Mouse (Mus musculus) retina, postnatal 7 days (tissue): ENCODE results near the gene Usp12.

ENCODE experiments used
- DNase-seq: peaks from one replicate; pipeline ENCODE4 v3.0.0-alpha.2; 2012; ENCODE audit warnings: low read depth, low spot score

Usp12 gene

GRCm38 (mm10) chr5:146695543-146695942 is 99.3 kb downstream of the Usp12 start:
- DNase-seq: no peak

GRCm38 (mm10) chr5:146692976-146693361 is 101.8 kb downstream of the Usp12 start:
- no peak for DNase-seq

- no peak for DNase-seq
Measured at GRCm38 (mm10) chr5:146692361-146692975, 102.3 kb downstream of the Usp12 start.

DNA sequence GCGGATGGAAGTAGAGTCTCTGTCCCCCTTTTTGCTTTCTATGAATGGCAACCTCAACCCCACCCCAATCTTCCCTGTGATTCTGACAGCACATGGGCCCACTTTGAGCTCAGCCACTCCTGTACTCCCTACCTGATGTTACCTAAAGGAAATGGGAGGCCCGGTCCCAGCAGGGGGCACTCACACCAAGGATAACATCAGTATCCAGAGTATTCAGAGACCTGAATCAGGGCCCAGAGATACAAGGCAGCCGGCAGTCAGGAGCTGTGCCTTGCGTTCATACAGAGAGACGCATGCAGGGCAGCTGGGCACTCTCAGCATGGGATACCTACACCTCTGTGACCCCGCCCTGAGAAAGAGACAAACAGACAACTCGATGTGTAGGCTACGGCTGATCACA is 103.1 kb downstream of the Usp12 start:
- DNase-seq: no peak

- DNase-seq: no peak
Measured at GRCm38 (mm10) chr5:146687541-146688313, 107.1 kb downstream of the Usp12 start.

GRCm38 (mm10) chr5:146686954-146687353 is 107.9 kb downstream of the Usp12 start:
- no peak for DNase-seq
